Mouse (Mus musculus) heart, postnatal 0 days (tissue): Measurements from ENCODE around the gene Ppp1r36.

Experiments used
- CTCF ChIP-seq: IDR thresholded peaks from 2 replicates; pipeline ENCODE4 v1.5.1; 2016; ENCODE audit warnings: antibody characterized with exemption, control low read depth, low read depth
- EP300 ChIP-seq: IDR thresholded peaks from 2 replicates; pipeline ENCODE4 v1.6.1; 2016; ENCODE audit warnings: antibody characterized with exemption, low read depth

DNA sequence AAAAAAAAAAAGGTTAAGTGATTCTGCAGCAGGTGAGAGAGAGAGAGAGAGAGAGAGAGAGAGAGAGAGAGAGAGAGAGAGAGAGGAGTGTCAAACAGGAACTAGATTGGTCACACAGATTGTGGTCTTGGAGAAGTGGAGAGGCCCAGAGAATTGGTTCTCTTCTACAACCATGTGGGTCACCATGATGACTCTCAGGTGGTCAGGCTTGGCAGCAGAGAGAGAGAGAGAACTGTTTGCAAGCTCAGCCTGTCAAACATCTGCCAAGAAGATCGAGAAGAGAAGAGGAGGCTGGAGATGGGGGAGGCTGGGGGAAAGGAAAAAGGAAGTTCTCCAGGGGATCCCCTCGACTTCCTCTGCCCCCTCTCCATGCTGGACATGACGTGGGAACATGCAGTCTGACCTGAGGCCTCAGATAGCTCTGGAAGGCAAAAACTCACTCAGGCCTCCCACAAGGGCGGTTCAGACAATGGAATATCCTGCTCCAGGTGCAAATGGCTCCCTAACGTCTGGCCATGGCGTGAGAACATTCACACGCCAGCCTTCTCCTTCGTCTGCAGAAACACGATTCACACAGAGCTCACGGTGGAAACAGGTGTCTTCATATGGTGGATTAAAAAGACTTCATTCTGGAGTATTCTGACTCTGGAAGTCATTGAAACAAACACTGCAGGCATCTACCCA is 56.4 kb downstream of the Ppp1r36 start:
- no peak for TF ChIP-seq CTCF
- no peak for TF ChIP-seq EP300
